ENCODE assay signal across 8 mouse cellular contexts in genomic region chr9:7763614-7764300, GRCm38 (mm10). TPM values are rescaled to one million over a fixed set of nuclear protein-coding genes. Genes with fewer than 3 reads are reported as not detected.
DNase-seq lines count a peak whose midpoint lies in the region; ATAC-seq and TF ChIP-seq lines count a peak whose summit lies in the region.

TSS of gene Tmem123 (plus strand) at chr9:7764041.

- peak within 1 kb of the TSS; percentile 88 for H3K4me3 ChIP-seq in G1E (ENCODE audit: low read depth, low read length)
- peak within 1 kb of the TSS; percentile 83 for H3K4me3 ChIP-seq in forebrain, embryonic 16.5 days (replicated peaks; ENCODE audit: low read length)
- peak within 1 kb of the TSS; percentile 76 for H3K4me3 ChIP-seq in layer of hippocampus, adult 2 months
- peak within 1 kb of the TSS; percentile 72 for H3K4me3 ChIP-seq in lung, embryonic 14.5 days (ENCODE audit: low read depth, low read length)
- peak within 1 kb of the TSS; percentile 74 for H3K4me3 ChIP-seq in olfactory bulb, adult 2 months (ENCODE audit: insufficient read depth, low read depth, low read length)
- peak within 1 kb of the TSS; percentile 86 for H3K4me3 ChIP-seq in thymus, adult 2 months (ENCODE audit: control insufficient read depth, insufficient read depth, low read length)

- peaks cover 45% of the 10 kb centered on the region for H3K4me1 ChIP-seq in G1E (ENCODE audit: insufficient read depth, low read depth, low read length)
- H3K4me1 ChIP-seq in forebrain, embryonic 16.5 days (replicated peaks; ENCODE audit: control insufficient read depth, insufficient read depth, low read length): peaks cover 13% of the 10 kb centered on the region
- H3K4me1 ChIP-seq in lung, embryonic 14.5 days (ENCODE audit: insufficient read depth): 0 out of 2 replicates have a peak, but pooled peaks cover 6% of the 10 kb centered on the region
- peaks cover 7% of the 10 kb centered on the region for H3K4me1 ChIP-seq in olfactory bulb, adult 2 months (ENCODE audit: control insufficient read depth, insufficient read depth, low read length)
- H3K4me1 ChIP-seq in thymus, adult 2 months (replicated peaks; ENCODE audit: control insufficient read depth, insufficient read depth, low read length): peaks cover 10% of the 10 kb centered on the region

- peaks cover 20% of the 10 kb centered on the region for H3K36me3 ChIP-seq in G1E (replicated peaks)
- no peaks in the 10 kb centered on the region for H3K36me3 ChIP-seq in forebrain, embryonic 16.5 days (ENCODE audit: control insufficient read depth, insufficient read depth)
- H3K36me3 ChIP-seq in lung, embryonic 14.5 days (ENCODE audit: insufficient read depth): peaks cover 7% of the 10 kb centered on the region
- peaks cover 4% of the 10 kb centered on the region for H3K36me3 ChIP-seq in thymus, adult 2 months (ENCODE audit: control insufficient read depth, insufficient read depth, low read length)

- TF ChIP-seq CTCF in G1E (IDR thresholded peaks at IDR 0.05; ENCODE audit: low read depth, low read length): no peak
- TF ChIP-seq CTCF in layer of hippocampus, adult 2 months (conservative IDR thresholded peaks at IDR 0.05): peak; percentile 65
- peak; percentile 46 for TF ChIP-seq CTCF in lung, embryonic 14.5 days (IDR thresholded peaks at IDR 0.05; ENCODE audit: low read depth)
- TF ChIP-seq CTCF in olfactory bulb, adult 2 months (IDR thresholded peaks at IDR 0.05; ENCODE audit: insufficient read depth, low read depth, low read length): no peak
- peak; percentile 81; the same call in 1 of the 2 replicates for TF ChIP-seq CTCF in thymus, adult 2 months (IDR thresholded peaks at IDR 0.05; ENCODE audit: borderline replicate concordance, control insufficient read depth, extremely low read depth, insufficient read depth, low read length, poor library complexity)

- H3K4me2 ChIP-seq in forebrain, embryonic 16.5 days (ENCODE audit: low read length): peak within 1 kb of the TSS; percentile 85
- peak within 1 kb of the TSS; percentile 65 for H3K4me2 ChIP-seq in lung, embryonic 14.5 days

- WGBS in forebrain, embryonic 16.5 days: under 1% methylated on average over 52 of the region's 52 CpGs
- WGBS in lung, embryonic 14.5 days: under 1% methylated on average over 52 of the region's 52 CpGs
- WGBS in olfactory bulb, adult 2 months: under 1% methylated on average over 52 of the region's 52 CpGs
- WGBS in thymus, adult 2 months: under 1% methylated on average over 52 of the region's 52 CpGs

- peak within 1 kb of the TSS; percentile 83 for H3K9ac ChIP-seq in forebrain, embryonic 16.5 days (replicated peaks; ENCODE audit: low read depth, low read length)
- peak within 1 kb of the TSS; percentile 81 for H3K9ac ChIP-seq in lung, embryonic 14.5 days

- TF ChIP-seq POLR2A in olfactory bulb, adult 2 months (IDR thresholded peaks at IDR 0.05; ENCODE audit: insufficient read depth, low read depth, low read length): no peak
- TF ChIP-seq POLR2A in thymus, adult 2 months (IDR thresholded peaks at IDR 0.05; ENCODE audit: control insufficient read depth, extremely low read depth, insufficient read depth, low read length, poor library complexity): peak; percentile 91

- peak; percentile 91 for DNase-seq in G1E (ENCODE audit: low spot score)
- peak; percentile 96 to 99 for DNase-seq in cerebellum, adult 18-20 months
- DNase-seq in heart, postnatal 36 days: peak; percentile 99
- peak; percentile 93 to 97 for DNase-seq in layer of hippocampus, adult 2 months (ENCODE audit: low spot score in 2 of 2)
- DNase-seq in lung, embryonic 14.5 days: peak; percentile 99
- DNase-seq in thymus, adult 2 months: peak; percentile 100

- intact Hi-C loops in heart, postnatal 36 days (cut with DNase I): loop anchor here (2.0 to 5.0 kb wide), 3 partner anchors 46 to 239 kb away; partner anchors contain the start of genes Birc3 and Yap1

- no peaks in the 10 kb centered on the region; the same call in 1 of the 2 replicates for H3K27me3 ChIP-seq in G1E (ENCODE audit: insufficient read depth, low read length)
- peaks cover 6% of the 10 kb centered on the region; the same call in 1 of the 2 replicates for H3K27me3 ChIP-seq in forebrain, embryonic 16.5 days (replicated peaks; ENCODE audit: control insufficient read depth, insufficient read depth, low read length)
- H3K27me3 ChIP-seq in lung, embryonic 14.5 days (ENCODE audit: insufficient read depth, low read length): no peaks in the 10 kb centered on the region
- H3K27me3 ChIP-seq in thymus, adult 2 months (ENCODE audit: control insufficient read depth, insufficient read depth, low read length): no peaks in the 10 kb centered on the region

- peak; percentile 91 for ATAC-seq in G1E (ENCODE audit: extremely low read depth, insufficient number of reproducible peaks, low FRiP score, poor library complexity, severe bottlenecking)
- ATAC-seq in forebrain, embryonic 16.5 days: peak; percentile 95
- peak; percentile 97 for ATAC-seq in lung, embryonic 14.5 days (ENCODE audit: insufficient read depth)

- peak within 1 kb of the TSS; percentile 66 for H3K27ac ChIP-seq in forebrain, embryonic 16.5 days (ENCODE audit: low read length)
- H3K27ac ChIP-seq in layer of hippocampus, adult 2 months: peak within 1 kb of the TSS; percentile 88
- peak within 1 kb of the TSS; percentile 79 for H3K27ac ChIP-seq in lung, embryonic 14.5 days (ENCODE audit: low read depth)
- H3K27ac ChIP-seq in olfactory bulb, adult 2 months (ENCODE audit: insufficient read depth, low read depth, low read length): no peak within 1 kb of the TSS; the same call in 1 of the 2 replicates
- H3K27ac ChIP-seq in thymus, adult 2 months (ENCODE audit: control insufficient read depth, insufficient read depth, low read length): peak within 1 kb of the TSS; percentile 93

- H3K9me3 ChIP-seq in G1E (replicated peaks): peaks cover 2% of the 10 kb centered on the region; the same call in 1 of the 2 replicates
- H3K9me3 ChIP-seq in forebrain, embryonic 16.5 days (ENCODE audit: control insufficient read depth, low read length): no peaks in the 10 kb centered on the region
- H3K9me3 ChIP-seq in lung, embryonic 14.5 days (ENCODE audit: low read depth, low read length): 0 out of 2 replicates have a peak, but pooled peaks cover 3% of the 10 kb centered on the region

RNA-seq across cellular contexts. Expression of gene Tmem123, which starts in this region (rescaled TPM):
- total RNA-seq in G1E (2014; fragmentation: Nextera tagmentation) (120 and 137 TPM in 2 replicates), G1E (2017) (105 and 118 TPM in 2 replicates)
- polyA plus RNA-seq in G1E (2012): 35.3 and 49.4 TPM in 2 replicates
- 23.0 and 31.0 TPM in 2 replicates for polyA plus RNA-seq in forebrain, embryonic 16.5 days (2015; fragmentation: Nextera tagmentation; extraction: Ambion mirVana)
- total RNA-seq in heart, postnatal 36 days (2021): 10 to 100 TPM; 37.2 to 40.4 TPM
- 10 to 100 TPM in 1 of 2 experiments, 1 to 10 TPM in 1; 9.9 to 11.1 TPM for total RNA-seq in layer of hippocampus, adult 2 months (2021)
- polyA plus RNA-seq in lung, embryonic 14.5 days (2014; fragmentation: Nextera tagmentation; extraction: Ambion mirVana): 145 and 156 TPM in 2 replicates
- polyA plus RNA-seq in olfactory bulb, adult 2 months (2012; ENCODE audit: insufficient read depth, insufficient read length, low replicate concordance, missing spikeins): not detected in 2 replicates
- polyA plus RNA-seq in thymus, adult 2 months (2012; rRNA removed): 123 and 128 TPM in 2 replicates

Comparison
In these comparisons a context has a peak if more than half of its experiments do, and no peak if none do; other contexts are left out.
1. CTCF ChIP-seq: peak in layer of hippocampus, adult 2 months (single experiment), lung, embryonic 14.5 days (single experiment) and thymus, adult 2 months (single experiment); none in G1E (single experiment) and olfactory bulb, adult 2 months (single experiment).
2. Peak in every context shown above with its lines, with median percentiles within 50 percentile points of each other: ATAC-seq, DNase-seq and H3K4me3 ChIP-seq.